In the genomic region with DNA sequence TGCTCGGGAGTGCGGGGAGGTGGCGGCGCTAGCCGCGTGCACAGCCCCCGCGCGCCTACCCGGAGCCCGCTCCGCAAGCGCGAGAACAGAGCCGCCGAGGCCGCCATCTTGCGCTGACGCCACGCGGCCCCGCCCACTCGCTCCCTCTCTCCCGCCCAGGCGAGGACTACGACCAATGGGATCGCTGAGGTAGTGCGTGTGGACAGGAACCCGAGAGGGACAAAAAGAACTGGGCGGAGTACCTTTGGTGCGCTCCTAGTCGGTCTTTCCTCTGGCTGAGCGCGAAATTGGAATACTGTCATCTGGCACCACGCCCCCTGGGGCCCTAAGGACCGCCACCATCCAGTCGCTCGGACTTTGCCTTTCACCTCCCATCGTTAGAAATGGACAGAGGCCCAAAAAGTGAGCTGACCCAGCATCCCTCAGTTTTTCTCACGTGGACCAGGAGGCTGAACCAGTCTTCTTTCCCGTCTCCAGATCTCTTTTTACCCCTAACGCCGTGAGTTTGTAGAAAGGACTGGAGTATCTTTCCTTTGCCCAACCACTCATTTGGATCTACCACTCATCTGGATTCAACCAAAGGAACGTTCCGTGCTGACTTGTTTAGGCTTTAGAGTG, we compare ENCODE assay signal across 8 mouse cellular contexts. TPM values are rescaled to one million over a fixed set of nuclear protein-coding genes. Genes with fewer than 3 reads are reported as not detected.
DNase-seq lines count a peak whose midpoint lies in the region; ATAC-seq and TF ChIP-seq lines count a peak whose summit lies in the region.

Timm50 (minus strand) TSS at position 147 of the 618 bp plus-strand sequence.

- no peaks in the 10 kb centered on the region for H3K27me3 ChIP-seq in ES-Bruce4 (ENCODE audit: control insufficient read depth, insufficient read depth, low read length, poor library complexity, severe bottlenecking)
- no peaks in the 10 kb centered on the region for H3K27me3 ChIP-seq in forebrain, embryonic 13.5 days
- H3K27me3 ChIP-seq in liver, postnatal 0 days (ENCODE audit: insufficient read depth, low read length) = no peaks in the 10 kb centered on the region
- H3K27me3 ChIP-seq in neural tube, embryonic 14.5 days (ENCODE audit: control insufficient read depth, insufficient read depth, low read length) = no peaks in the 10 kb centered on the region

- 0 out of 2 replicates have a peak, but pooled peaks have one; percentile 44 for TF ChIP-seq EP300 in ES-Bruce4 (IDR thresholded peaks at IDR 0.05; ENCODE audit: insufficient read depth, low read depth, low read length)
- 0 out of 2 replicates have a peak, but pooled peaks have one; percentile 18 for TF ChIP-seq EP300 in liver, postnatal 0 days (IDR thresholded peaks at IDR 0.05; ENCODE audit: low read depth)

- no peak for TF ChIP-seq POLR2A in ES-Bruce4 (IDR thresholded peaks at IDR 0.05; ENCODE audit: insufficient read depth, low read length)

- H3K9ac ChIP-seq in ES-Bruce4 (ENCODE audit: low read depth, poor library complexity, severe bottlenecking) = peak within 1 kb of the TSS; percentile 83
- peak within 1 kb of the TSS; percentile 93 for H3K9ac ChIP-seq in forebrain, embryonic 13.5 days
- H3K9ac ChIP-seq in liver, postnatal 0 days (replicated peaks) = peak within 1 kb of the TSS; percentile 92
- H3K9ac ChIP-seq in neural tube, embryonic 14.5 days (replicated peaks; ENCODE audit: low read depth, low read length) = peak within 1 kb of the TSS; percentile 82

- peak within 1 kb of the TSS; percentile 94 for H3K4me3 ChIP-seq in ES-Bruce4 (ENCODE audit: low read depth, low read length)
- peak within 1 kb of the TSS; percentile 96 for H3K4me3 ChIP-seq in forebrain, embryonic 13.5 days
- peak within 1 kb of the TSS; percentile 93 for H3K4me3 ChIP-seq in liver, postnatal 0 days (ENCODE audit: low read depth, low read length)
- peak within 1 kb of the TSS; percentile 91 for H3K4me3 ChIP-seq in neural tube, embryonic 14.5 days (ENCODE audit: low read depth, low read length)

- intact Hi-C loops in heart, postnatal 10 days (cut with DNase I) = loop anchor here (5.0 kb wide), 1 partner anchor 260 kb away; the partner anchor contains the start of gene Psmc4

- no peak within 1 kb of the TSS for H3K27ac ChIP-seq in ES-Bruce4 (ENCODE audit: insufficient read depth, low read length)
- peak within 1 kb of the TSS; percentile 66; the same call in 1 of the 2 replicates for H3K27ac ChIP-seq in forebrain, embryonic 13.5 days
- H3K27ac ChIP-seq in liver, postnatal 0 days (ENCODE audit: low read depth) = peak within 1 kb of the TSS; percentile 73
- peak within 1 kb of the TSS; percentile 75 for H3K27ac ChIP-seq in neural tube, embryonic 14.5 days (ENCODE audit: low read depth, low read length)

- peak; percentile 94 for ATAC-seq in cerebellum, adult (ENCODE audit: insufficient number of reproducible peaks, low FRiP score, low TSS enrichment)
- peak; percentile 98 for ATAC-seq in forebrain, embryonic 13.5 days
- peak; percentile 98 for ATAC-seq in liver, postnatal 0 days
- peak; percentile 97 for ATAC-seq in neural tube, embryonic 14.5 days (ENCODE audit: low read depth)

- H3K4me2 ChIP-seq in forebrain, embryonic 13.5 days = peak within 1 kb of the TSS; percentile 92
- H3K4me2 ChIP-seq in liver, postnatal 0 days (ENCODE audit: low read depth, low read length) = peak within 1 kb of the TSS; percentile 91
- peak within 1 kb of the TSS; percentile 91 for H3K4me2 ChIP-seq in neural tube, embryonic 14.5 days (ENCODE audit: low read depth, low read length)

- no peak for TF ChIP-seq CTCF in ES-Bruce4 (IDR thresholded peaks at IDR 0.05; ENCODE audit: low read depth, low read length)
- TF ChIP-seq CTCF in liver, postnatal 0 days (IDR thresholded peaks at IDR 0.05; ENCODE audit: low read depth) = peak; percentile 20; the same call in 1 of the 2 replicates

- no peaks in the 10 kb centered on the region for H3K9me3 ChIP-seq in ES-Bruce4 (replicated peaks; ENCODE audit: control insufficient read depth, insufficient read depth, low read length, poor library complexity, severe bottlenecking)
- no peaks in the 10 kb centered on the region for H3K9me3 ChIP-seq in forebrain, embryonic 13.5 days (replicated peaks)
- H3K9me3 ChIP-seq in liver, postnatal 0 days (ENCODE audit: low read length) = no peaks in the 10 kb centered on the region
- H3K9me3 ChIP-seq in neural tube, embryonic 14.5 days (ENCODE audit: control insufficient read depth, low read length) = no peaks in the 10 kb centered on the region

- DNase-seq in heart, postnatal 10 days = peak; percentile 99
- DNase-seq in large intestine, adult 2 months (ENCODE audit: low read depth, low spot score) = peak; percentile 90
- DNase-seq in liver, postnatal 0 days = peak; percentile 97
- DNase-seq in testis, postnatal 10 days (ENCODE audit: low spot score) = peak; percentile 99

- H3K36me3 ChIP-seq in ES-Bruce4 (ENCODE audit: control insufficient read depth, insufficient read depth, low read length, poor library complexity, severe bottlenecking) = peaks cover 39% of the 10 kb centered on the region
- H3K36me3 ChIP-seq in forebrain, embryonic 13.5 days (ENCODE audit: poor library complexity, severe bottlenecking) = peaks cover 65% of the 10 kb centered on the region
- H3K36me3 ChIP-seq in liver, postnatal 0 days (replicated peaks; ENCODE audit: insufficient read depth, low read length) = peaks cover 52% of the 10 kb centered on the region
- H3K36me3 ChIP-seq in neural tube, embryonic 14.5 days (ENCODE audit: control insufficient read depth, insufficient read depth, low read length) = peaks cover 48% of the 10 kb centered on the region

- under 1% methylated on average over 45 of the region's 45 CpGs for WGBS in forebrain, embryonic 13.5 days
- WGBS in large intestine, adult 2 months = under 1% methylated on average over 45 of the region's 45 CpGs
- under 1% methylated on average over 37 of the region's 45 CpGs for WGBS in liver, postnatal 0 days (ENCODE audit: insufficient replicate concordance)
- under 1% methylated on average over 43 of the region's 45 CpGs for WGBS in neural tube, embryonic 14.5 days

- H3K4me1 ChIP-seq in ES-Bruce4 (ENCODE audit: control insufficient read depth, insufficient read depth, low read length) = peaks cover 2% of the 10 kb centered on the region
- peaks cover 30% of the 10 kb centered on the region for H3K4me1 ChIP-seq in forebrain, embryonic 13.5 days
- H3K4me1 ChIP-seq in liver, postnatal 0 days (ENCODE audit: insufficient read depth) = peaks cover 15% of the 10 kb centered on the region
- peaks cover 7% of the 10 kb centered on the region for H3K4me1 ChIP-seq in neural tube, embryonic 14.5 days (ENCODE audit: control insufficient read depth, insufficient read depth, low read length)

RNA-seq across cellular contexts. Expression of gene Timm50, which starts in this region (rescaled TPM):
- 70.5 and 76.4 TPM in 2 replicates for polyA plus RNA-seq in ES-Bruce4 (2011; ENCODE audit: insufficient read depth, insufficient read length, low read depth, missing spikeins)
- 168 and 179 TPM in 2 replicates for polyA plus RNA-seq in forebrain, embryonic 13.5 days (2015; fragmentation: Nextera tagmentation; extraction: Ambion mirVana)
- total RNA-seq in heart, postnatal 10 days (2021) = 10 to 100 TPM; 54.8 to 58.8 TPM
- 96.5 and 103 TPM in 2 replicates for polyA plus RNA-seq in large intestine, adult 2 months (2012; rRNA removed)
- 52.0 and 53.9 TPM in 2 replicates for polyA plus RNA-seq in liver, postnatal 0 days (2015; fragmentation: Nextera tagmentation; extraction: Ambion mirVana)
- 132 and 139 TPM in 2 replicates for polyA plus RNA-seq in neural tube, embryonic 14.5 days (2014; fragmentation: Nextera tagmentation; extraction: Ambion mirVana)
